Mouse (Mus musculus): ENCODE data around the gene Ccdc24. TPM values are rescaled to one million over a fixed set of nuclear protein-coding genes. Genes with fewer than 3 reads are reported as not detected.

Gene Ccdc24
- total RNA-seq (2023) = not detected

DNA sequence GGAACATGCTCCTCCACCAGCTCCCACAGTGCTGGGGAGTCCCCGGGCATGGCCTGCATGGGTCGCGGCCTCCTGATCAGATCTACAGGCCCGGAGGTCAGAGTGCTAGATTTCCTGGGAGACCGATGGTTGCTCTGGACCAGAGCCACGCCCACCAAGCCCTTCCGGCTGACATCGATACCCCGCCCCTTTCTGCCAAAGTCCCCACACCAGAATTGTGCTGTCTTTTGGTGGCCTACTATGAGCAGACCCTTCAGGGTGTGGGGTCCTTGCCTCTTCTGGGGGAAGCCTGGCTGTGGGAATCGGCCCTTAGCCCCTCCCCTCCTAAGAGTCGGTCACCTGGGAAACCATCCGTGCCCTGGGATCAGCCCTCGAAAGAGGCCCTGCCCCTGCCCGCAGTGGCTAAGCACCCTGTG is at the start of gene Ccdc24:
TSS of gene Ccdc24 (minus strand) at position 87 of the 416 bp plus-strand sequence.

DNA sequence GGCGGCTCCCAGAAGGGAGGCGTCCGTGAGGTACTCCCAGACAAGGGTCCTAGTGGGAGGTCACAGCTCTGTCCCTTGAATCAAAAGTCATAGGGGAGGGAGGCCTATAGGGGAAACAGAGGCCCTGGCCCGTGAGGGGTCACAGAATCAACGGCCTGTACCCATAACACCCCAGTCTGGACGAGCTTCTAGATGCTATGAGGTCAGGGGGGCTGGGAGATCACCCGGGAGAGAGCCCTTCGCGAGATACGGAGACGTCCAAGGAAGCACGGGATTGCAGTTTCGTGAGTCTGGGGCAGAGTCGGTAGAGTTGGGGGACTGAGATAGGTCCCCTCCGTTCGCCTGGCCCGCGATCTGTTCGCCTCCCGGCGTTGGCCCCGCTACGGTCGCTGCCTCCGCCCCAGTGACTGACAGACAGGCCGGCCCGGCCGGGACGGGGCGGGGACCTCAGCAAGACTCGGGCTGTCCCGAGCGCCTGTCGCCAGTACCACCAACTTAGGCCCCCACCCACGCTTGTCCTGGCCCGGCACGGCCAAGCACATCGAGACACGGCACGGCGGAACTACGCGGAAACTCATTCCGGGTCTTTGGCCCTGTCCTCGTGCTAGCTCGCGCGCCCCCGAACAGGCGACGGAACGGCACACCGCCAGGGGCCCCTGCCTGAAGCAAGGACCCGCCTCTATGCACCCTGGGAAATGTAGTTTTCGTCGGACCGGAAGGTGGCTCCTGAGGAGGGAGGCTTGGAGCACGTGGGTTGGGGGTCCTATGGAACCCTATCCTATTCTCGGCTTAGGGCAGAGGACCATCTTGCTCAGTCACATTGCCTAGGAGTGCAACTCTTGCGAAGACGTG is 42.5 kb upstream of the Ccdc24 start, which contains the start of gene Ipo13:
TSS of gene Ipo13 (minus strand) at position 409 of the 852 bp plus-strand sequence.

DNA sequence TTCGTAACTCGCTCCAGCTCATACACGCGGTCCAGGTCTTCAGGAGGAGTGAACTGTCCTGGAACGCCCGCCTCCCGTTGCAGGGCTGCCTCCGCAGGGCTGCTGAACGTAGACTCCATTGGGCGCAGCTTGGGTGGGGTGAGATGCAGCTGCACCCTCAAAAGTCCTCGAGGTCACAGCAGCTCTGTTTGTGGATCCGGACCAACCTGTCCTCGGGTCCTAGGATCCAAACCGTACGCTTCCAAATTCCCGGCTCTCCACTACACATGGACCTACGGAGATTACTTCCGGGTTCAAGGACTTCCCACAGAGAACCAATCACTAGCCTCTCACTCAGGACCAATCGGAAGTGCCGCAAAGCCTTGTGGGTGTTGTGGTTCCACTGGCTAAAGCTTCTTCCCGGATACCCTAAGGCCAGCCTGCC is 19.4 kb upstream of the Ccdc24 start, which contains the start of gene Dph2:
TSS of gene Dph2 (minus strand) at position 295 of the 424 bp plus-strand sequence.

DNA sequence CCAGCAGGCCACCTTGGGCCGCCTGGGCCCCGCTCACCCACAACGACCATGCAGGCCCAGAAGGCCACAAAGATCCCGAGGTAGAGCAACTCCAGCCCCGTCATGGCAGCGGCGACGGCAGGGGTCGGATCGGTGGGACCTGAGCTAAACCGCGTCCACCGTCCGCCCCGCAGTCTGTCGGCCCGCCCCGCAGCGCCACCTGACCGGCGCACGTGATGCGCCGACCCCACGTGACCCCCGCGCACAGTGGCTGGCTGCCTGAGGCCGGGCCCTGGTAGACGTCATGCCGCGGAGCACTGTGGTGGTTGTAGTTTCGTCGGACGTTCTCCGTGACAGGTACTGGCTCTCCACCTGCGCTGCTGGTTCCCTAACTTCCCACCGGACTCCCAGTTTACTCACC is 14.8 kb upstream of the Ccdc24 start, which contains the start of gene Atp6v0b:
TSS of gene Atp6v0b (minus strand) at position 201 of the 400 bp plus-strand sequence.

DNA sequence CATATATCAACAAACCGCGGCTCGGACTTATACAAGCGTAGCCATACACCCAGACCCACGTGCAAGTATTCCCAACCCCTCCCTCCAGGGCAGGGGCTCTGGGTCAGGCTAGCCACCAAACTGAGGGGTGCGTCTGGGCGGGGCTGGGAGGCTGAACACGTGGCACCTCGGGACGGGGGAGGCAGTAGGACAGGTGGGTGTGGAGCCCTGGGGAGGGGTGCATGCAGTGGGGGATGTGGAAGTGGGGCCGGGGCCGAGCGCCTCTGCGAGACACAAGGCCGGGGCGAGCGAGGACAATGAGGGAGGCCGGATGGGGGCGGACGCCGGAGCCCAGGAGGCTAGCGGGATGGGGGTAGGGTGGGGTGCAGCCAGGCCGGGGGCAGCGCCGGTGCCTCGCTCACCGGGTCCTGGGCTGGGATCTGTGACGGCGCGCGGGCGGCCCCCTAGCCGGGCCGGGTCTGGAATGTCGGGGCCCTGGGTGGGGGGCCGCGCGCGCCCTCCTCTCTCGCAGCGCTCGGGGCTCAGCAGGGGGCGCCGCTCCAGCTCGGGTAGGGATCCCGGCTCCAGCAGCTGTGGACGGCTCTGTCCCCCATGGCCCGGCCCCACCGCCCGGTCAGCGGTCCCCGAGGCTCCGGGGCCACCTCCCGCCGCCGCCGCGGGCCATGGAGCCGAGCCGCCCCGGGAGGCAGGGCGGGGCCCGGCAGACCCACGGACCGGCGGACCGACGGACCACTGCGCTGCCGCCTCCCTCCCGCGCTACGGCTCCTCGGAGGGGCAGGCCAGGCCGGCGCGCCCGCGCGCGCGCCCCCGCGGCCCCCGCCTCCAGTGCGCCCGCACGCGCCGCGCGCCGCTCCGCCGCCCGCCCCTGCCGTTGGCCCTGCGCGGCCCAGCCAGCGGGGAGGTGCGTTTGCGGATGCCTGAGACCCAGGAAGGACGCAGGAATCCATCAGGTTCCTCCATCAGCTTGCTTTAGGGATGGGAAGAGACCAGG is 10.6 kb upstream of the Ccdc24 start, which contains the start of gene B4galt2:
TSS of gene B4galt2 (minus strand) at position 787 of the 991 bp plus-strand sequence.

DNA sequence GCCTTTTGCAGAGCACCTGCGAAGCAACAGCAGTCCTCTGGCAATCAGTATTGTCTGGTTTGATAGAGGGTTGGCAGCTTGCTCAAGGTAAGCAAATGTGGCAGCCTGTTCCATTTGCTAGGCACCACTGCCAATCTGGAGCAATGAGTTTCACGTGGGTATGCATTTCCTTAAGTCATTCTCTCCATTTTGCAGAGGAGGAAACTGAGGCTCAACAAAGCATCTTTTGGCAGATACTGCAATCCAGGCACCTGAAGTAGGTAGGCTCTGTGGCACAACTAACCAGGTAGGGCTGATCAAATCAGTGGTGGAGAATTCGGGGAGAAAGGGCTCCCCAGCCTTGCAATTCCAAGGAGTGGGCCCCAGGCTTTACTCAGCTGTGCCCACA is 37.9 kb downstream of the Ccdc24 start, which contains the start of gene Slc6a9:
TSS of gene Slc6a9 (plus strand) at position 50 of the 388 bp plus-strand sequence.

Other genes starting within 250 kb of the Ccdc24 start
- gene Dmap1, start 190.3 kb downstream of the Ccdc24 start, total RNA-seq (2023) = 10 to 100 TPM; 30.5 to 31.9 TPM
- gene Gm12845, start 148.1 kb downstream of the Ccdc24 start, total RNA-seq (2023) = not detected
- gene Klf17, start 106.9 kb downstream of the Ccdc24 start, total RNA-seq (2023) = not detected
- 1 to 10 TPM in 1 of 2 experiments, under 1 TPM in 1; 0.99 to 1.3 TPM for gene Slc6a9, start 38.1 kb downstream of the Ccdc24 start, total RNA-seq (2023)
- under 1 TPM in 1 of 2 experiments, not detected in 1; 0.89 TPM for gene B4galt2, start 10.9 kb upstream of the Ccdc24 start, total RNA-seq (2023)
- gene Atp6v0b, start 14.8 kb upstream of the Ccdc24 start, total RNA-seq (2023) = 100 to 1,000 TPM; 109 to 117 TPM
- 10 to 100 TPM; 16.6 to 16.8 TPM for gene Dph2, start 19.5 kb upstream of the Ccdc24 start, total RNA-seq (2023)
- 10 to 100 TPM; 39.2 to 51.1 TPM for gene Ipo13, start 42.4 kb upstream of the Ccdc24 start, total RNA-seq (2023)
- gene Artn, start 57.2 kb upstream of the Ccdc24 start, total RNA-seq (2023) = under 1 TPM in 1 of 2 experiments, not detected in 1; 0.47 TPM